Mouse (Mus musculus): ENCODE results near the gene Phldb3.

GRCm38 (mm10) chr7:24629672-24630071, 19.1 kb downstream of the Phldb3 start:
- no peak for TF ChIP-seq CTCF (conservative IDR thresholded peaks at IDR 0.05; ENCODE audit: insufficient read depth, insufficient read length, low read depth, low read length)
- TF ChIP-seq POLR2A (IDR thresholded peaks at IDR 0.05; ENCODE audit: low read depth, low read length) = no peak
